Mouse (Mus musculus) kidney, adult 8-10 months (tissue): ENCODE results near the gene Olfr1020.

Experiments
- DNase-seq, 2 experiments: peaks; one replicate each; pipeline ENCODE4 v3.0.0; 2022

The Olfr1020 gene

DNA sequence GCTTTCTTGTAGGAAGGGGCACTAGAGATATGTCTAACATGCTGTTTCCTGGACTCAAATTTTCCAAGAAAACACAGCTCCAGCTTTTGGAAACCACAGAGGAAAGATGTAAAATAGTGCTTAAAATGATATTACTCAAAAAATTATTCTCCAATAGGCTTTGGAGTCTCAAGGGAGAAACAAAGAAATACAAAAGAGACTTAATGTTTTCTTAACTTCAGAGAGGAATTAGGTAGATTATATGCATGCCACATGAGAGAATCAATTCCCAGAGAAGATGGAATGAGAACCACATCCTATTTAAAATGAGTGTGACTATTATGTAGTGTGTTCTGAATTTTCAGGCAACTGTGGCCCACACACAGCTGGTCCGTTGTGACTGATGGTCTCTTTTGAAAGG is at the start of gene Olfr1020:
Gene Olfr1020 (plus strand): TSS at position 301 of the 400 bp plus-strand sequence.
- no peak for DNase-seq

DNA sequence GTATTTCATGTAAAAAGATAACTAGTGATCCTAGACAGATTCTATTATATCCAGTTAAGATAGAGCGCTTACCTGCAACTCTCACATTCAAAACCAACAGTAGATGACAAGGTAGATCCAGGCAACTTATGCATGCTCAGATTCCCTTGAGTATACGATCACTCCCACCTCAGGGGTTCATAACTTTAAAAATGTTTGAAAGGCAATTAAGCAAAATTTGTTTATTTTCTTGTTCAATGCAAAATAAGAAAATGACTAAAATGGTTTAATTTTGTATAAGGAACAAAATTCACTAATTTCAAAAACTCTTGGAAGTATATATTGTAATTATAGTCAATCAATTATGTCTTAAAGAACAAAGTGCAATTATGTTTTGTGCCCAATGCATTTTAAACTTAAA is 44.4 kb upstream of the Olfr1020 start, which contains the start of gene Olfr1016:
Gene Olfr1016 (minus strand): TSS at position 101 of the 400 bp plus-strand sequence.
- DNase-seq: no peak

GRCm38 (mm10) chr2:85804501-85804900 is 42.3 kb upstream of the Olfr1020 start:
- no peak for DNase-seq

DNA sequence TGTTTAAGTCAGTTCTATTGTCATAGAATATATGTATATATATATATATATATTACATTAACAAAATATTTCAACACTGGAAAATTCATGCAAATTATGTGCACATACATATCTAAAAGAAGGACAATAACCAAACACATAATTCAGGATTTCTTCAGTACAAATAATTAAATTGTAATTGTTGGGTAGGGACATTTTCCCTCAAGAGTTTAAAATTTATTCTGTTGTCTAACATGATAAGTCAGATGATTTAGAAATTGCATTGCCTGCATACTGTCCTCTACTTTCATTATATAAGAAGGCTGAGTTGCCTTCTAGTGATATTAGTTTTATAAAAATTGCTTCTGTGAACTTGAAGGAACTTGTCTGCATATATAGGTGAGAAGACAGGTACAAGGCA is 28.7 kb upstream of the Olfr1020 start, which contains the start of gene Olfr1018:
Gene Olfr1018 (plus strand): TSS at position 301 of the 400 bp plus-strand sequence.
- no peak for DNase-seq

- DNase-seq: no peak
Measured at GRCm38 (mm10) chr2:85845383-85845782, 1.4 kb upstream of the Olfr1020 start, which contains the start of gene Olfr1019. TSS of gene Olfr1019 (minus strand) at chr2:85845483.

DNA sequence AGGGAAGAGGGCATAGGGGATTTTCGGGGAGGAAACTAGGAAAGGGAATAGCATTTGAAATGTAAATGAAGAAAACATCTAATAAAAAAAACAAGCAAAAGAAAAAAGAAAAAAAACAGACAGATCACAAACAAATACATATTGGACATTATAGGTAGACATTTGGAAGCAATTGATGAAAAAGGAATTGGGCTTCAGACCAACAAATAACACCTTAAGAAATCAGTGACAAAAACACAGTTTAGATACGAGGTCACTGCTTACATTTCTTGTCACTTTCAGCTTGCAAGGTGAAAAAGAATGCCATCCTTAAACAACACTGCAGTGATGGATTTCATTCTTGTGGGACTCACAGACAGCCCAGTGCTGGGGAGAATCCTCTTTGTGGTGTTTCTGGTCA is 21.5 kb downstream of the Olfr1020 start, which contains the start of gene Olfr1022:
Gene Olfr1022 (plus strand): TSS at position 301 of the 400 bp plus-strand sequence.
- no peak for DNase-seq

DNA sequence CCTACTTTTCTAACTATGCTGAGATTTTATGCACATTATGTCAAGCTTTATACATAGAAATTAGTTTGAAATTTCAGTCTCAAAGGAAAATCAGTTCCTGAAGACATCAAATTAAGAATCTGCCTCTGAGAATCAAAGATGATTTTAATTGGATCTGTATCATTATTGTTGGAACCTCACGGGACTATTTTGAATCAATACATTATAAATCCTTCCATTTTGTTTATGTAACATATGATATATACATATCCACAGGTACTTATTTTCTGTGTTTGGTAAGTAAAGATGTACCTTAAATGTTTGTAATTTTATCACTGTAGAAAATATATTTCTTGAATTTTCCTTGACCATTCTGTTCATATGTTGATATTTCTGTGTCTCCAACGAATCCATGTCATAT is 38.5 kb downstream of the Olfr1020 start, which contains the start of gene Olfr1023:
Gene Olfr1023 (plus strand): TSS at position 301 of the 400 bp plus-strand sequence.
- DNase-seq: no peak
